Mouse (Mus musculus): ENCODE results near the gene Gm4513. TPM values are rescaled to one million over a fixed set of nuclear protein-coding genes. Genes with fewer than 3 reads are reported as not detected.
"Not testable (repeated sequence)": the region's sequence is repeated elsewhere in the genome, so short reads cannot be mapped to it uniquely, and the experiment has no call there.

The Gm4513 gene
- polyA plus RNA-seq (2014; fragmentation: Nextera tagmentation; extraction: Ambion mirVana), result not detected in 2 replicates

GRCm38 (mm10) chr7:20598921-20599320 is at the start of gene Gm4513:
Gene Gm4513 (minus strand): TSS chr7:20599021.
- not testable (repeated sequence) for H3K4me3 ChIP-seq (ENCODE audit: low read length); H3K9ac ChIP-seq (ENCODE audit: low read depth, low read length); H3K4me2 ChIP-seq (replicated peaks; ENCODE audit: low read depth, low read length); H3K9me3 ChIP-seq (ENCODE audit: control insufficient read depth, low read length); H3K27ac ChIP-seq (ENCODE audit: low read depth, low read length); ATAC-seq (ENCODE audit: low FRiP score, low TSS enrichment); H3K36me3 ChIP-seq (ENCODE audit: control insufficient read depth, insufficient read depth, low read length); H3K27me3 ChIP-seq (ENCODE audit: control insufficient read depth, insufficient read depth, low read length); H3K4me1 ChIP-seq (ENCODE audit: control insufficient read depth, insufficient read depth, low read length)
- 79% methylated on average over 3 of the region's 5 CpGs for WGBS

DNA sequence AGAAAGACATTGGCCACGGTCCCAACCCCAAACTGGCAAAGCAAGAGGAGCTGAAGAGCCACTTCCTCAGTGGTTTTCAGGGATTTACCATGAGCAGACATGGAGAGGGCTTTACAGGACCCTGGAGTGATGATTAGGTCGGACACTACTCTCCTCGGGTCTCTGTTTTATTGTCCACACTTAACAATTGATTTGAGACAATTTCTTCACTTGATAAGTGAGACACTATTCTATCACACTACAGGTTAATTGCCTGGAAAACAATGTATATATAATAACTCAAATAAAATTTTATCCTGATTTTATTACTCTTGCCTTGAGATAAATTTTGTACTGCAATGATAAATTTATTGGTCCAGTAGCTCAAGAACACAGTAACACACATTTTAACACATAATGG is 22.7 kb downstream of the Gm4513 start, which contains the start of gene Gm4141:
Gm4141 (minus strand) TSS at position 101 of the 400 bp plus-strand sequence.
- H3K27me3 ChIP-seq (ENCODE audit: control insufficient read depth, insufficient read depth, low read length); ATAC-seq (ENCODE audit: low FRiP score, low TSS enrichment); H3K27ac ChIP-seq (ENCODE audit: low read depth, low read length); H3K9me3 ChIP-seq (ENCODE audit: control insufficient read depth, low read length); H3K4me2 ChIP-seq (replicated peaks; ENCODE audit: low read depth, low read length); H3K9ac ChIP-seq (ENCODE audit: low read depth, low read length); H3K4me1 ChIP-seq (ENCODE audit: control insufficient read depth, insufficient read depth, low read length); H3K4me3 ChIP-seq (ENCODE audit: low read length); H3K36me3 ChIP-seq (ENCODE audit: control insufficient read depth, insufficient read depth, low read length): not testable (repeated sequence)
- no CpG with 5 or more reads among the region's 3 CpGs for WGBS

GRCm38 (mm10) chr7:20545657-20546056 is 53.2 kb downstream of the Gm4513 start, which contains the start of gene Gm5726:
Gene Gm5726 (minus strand): TSS chr7:20545757.
- not testable (repeated sequence) for H3K36me3 ChIP-seq (ENCODE audit: control insufficient read depth, insufficient read depth, low read length); H3K4me3 ChIP-seq (ENCODE audit: low read length); H3K4me2 ChIP-seq (replicated peaks; ENCODE audit: low read depth, low read length); H3K4me1 ChIP-seq (ENCODE audit: control insufficient read depth, insufficient read depth, low read length); H3K27me3 ChIP-seq (ENCODE audit: control insufficient read depth, insufficient read depth, low read length); H3K27ac ChIP-seq (ENCODE audit: low read depth, low read length); H3K9ac ChIP-seq (ENCODE audit: low read depth, low read length); H3K9me3 ChIP-seq (ENCODE audit: control insufficient read depth, low read length); ATAC-seq (ENCODE audit: low FRiP score, low TSS enrichment)
- no CpG with 5 or more reads among the region's 1 CpGs for WGBS

Other genes starting within 250 kb of the Gm4513 start
- gene Gm5728, start 223.6 kb downstream of the Gm4513 start, polyA plus RNA-seq (2014; fragmentation: Nextera tagmentation; extraction: Ambion mirVana), result not detected in 2 replicates
- not detected in 2 replicates for gene Vmn1r100, start 181.1 kb downstream of the Gm4513 start, polyA plus RNA-seq (2014; fragmentation: Nextera tagmentation; extraction: Ambion mirVana)
- gene Vmn1r101, start 156.4 kb downstream of the Gm4513 start, polyA plus RNA-seq (2014; fragmentation: Nextera tagmentation; extraction: Ambion mirVana), result not detected in 2 replicates
- not detected in 2 replicates for gene Gm10670, start 124.1 kb downstream of the Gm4513 start, polyA plus RNA-seq (2014; fragmentation: Nextera tagmentation; extraction: Ambion mirVana)
- not detected in 2 replicates for gene Vmn1r103, start 88.5 kb downstream of the Gm4513 start, polyA plus RNA-seq (2014; fragmentation: Nextera tagmentation; extraction: Ambion mirVana)
- gene Vmn1r104, start 65.2 kb downstream of the Gm4513 start, polyA plus RNA-seq (2014; fragmentation: Nextera tagmentation; extraction: Ambion mirVana), result not detected in 2 replicates
- gene Gm5726, start 53.3 kb downstream of the Gm4513 start, polyA plus RNA-seq (2014; fragmentation: Nextera tagmentation; extraction: Ambion mirVana), result not detected in 2 replicates
- gene Gm4141, start 22.8 kb downstream of the Gm4513 start, polyA plus RNA-seq (2014; fragmentation: Nextera tagmentation; extraction: Ambion mirVana), result not detected in 2 replicates
- gene Vmn1r107, start 69.9 kb upstream of the Gm4513 start, polyA plus RNA-seq (2014; fragmentation: Nextera tagmentation; extraction: Ambion mirVana), result not detected in 2 replicates
- not detected in 2 replicates for gene Vmn1r111, start 104.2 kb upstream of the Gm4513 start, polyA plus RNA-seq (2014; fragmentation: Nextera tagmentation; extraction: Ambion mirVana)
- gene Gm10668, start 131.6 kb upstream of the Gm4513 start, polyA plus RNA-seq (2014; fragmentation: Nextera tagmentation; extraction: Ambion mirVana), result not detected in 2 replicates
- not detected in 2 replicates for gene Vmn1r112, start 172.2 kb upstream of the Gm4513 start, polyA plus RNA-seq (2014; fragmentation: Nextera tagmentation; extraction: Ambion mirVana)
- gene Vmn1r113, start 188.3 kb upstream of the Gm4513 start, polyA plus RNA-seq (2014; fragmentation: Nextera tagmentation; extraction: Ambion mirVana), result not detected in 2 replicates
- gene Vmn1r114, start 213.2 kb upstream of the Gm4513 start, polyA plus RNA-seq (2014; fragmentation: Nextera tagmentation; extraction: Ambion mirVana), result not detected in 2 replicates
- gene Vmn1r115, start 246.0 kb upstream of the Gm4513 start, polyA plus RNA-seq (2014; fragmentation: Nextera tagmentation; extraction: Ambion mirVana), result not detected in 2 replicates

Measured in kidney, embryonic 14.5 days (tissue).